Mouse (Mus musculus) lung, adult 18-20 months (tissue): ENCODE results near the gene Cebpg.

ENCODE experiments used
- DNase-seq, 2 experiments: peaks; one replicate each; pipeline ENCODE4 v3.0.0; 2022; ENCODE audit warnings: mixed read lengths in 2 of 2

Gene Cebpg

DNA sequence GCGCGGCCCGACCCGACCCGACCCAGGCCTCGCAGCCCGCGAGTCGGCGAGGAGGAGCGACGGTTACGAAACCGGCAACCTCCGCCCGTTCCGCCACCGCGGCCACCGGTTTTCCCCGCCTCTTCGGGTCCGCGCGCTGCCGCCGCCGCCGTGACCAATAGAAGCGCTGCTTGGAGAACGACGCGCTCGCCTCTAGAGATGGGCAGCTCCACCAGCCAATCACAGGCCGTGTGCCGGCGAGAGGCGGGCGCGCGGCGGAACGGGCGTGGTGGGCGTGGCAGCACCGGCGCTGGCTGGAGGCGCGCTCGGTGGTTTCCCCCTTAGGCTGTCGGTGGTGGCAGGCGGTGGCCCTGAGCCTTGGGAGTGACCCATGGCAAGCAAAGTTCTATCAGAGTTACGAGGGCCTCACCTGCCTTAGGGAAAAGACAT is at the start of gene Cebpg:
Gene Cebpg (minus strand): TSS at position 138 of the 429 bp plus-strand sequence.
- peak; percentile 97 to 98 for DNase-seq

DNA sequence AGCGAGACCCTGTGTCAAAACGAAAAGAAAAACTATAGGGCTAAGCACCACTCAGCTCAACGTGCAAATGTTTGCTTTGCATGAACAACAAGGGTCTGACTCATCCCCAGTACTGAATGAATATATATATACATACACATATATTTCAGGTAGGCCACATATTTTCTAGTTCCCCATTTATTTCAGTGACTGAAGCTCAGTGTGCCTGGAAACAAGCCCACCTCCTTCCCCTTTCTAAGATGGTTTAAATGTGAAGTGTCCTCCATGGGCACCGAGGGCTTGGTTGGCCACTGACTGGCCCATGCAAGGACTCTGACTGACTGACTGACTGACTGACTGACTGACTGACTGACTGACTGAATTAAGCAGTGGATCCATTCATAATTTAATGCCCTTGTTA is 43.2 kb upstream of the Cebpg start:
- no peak for DNase-seq

DNA sequence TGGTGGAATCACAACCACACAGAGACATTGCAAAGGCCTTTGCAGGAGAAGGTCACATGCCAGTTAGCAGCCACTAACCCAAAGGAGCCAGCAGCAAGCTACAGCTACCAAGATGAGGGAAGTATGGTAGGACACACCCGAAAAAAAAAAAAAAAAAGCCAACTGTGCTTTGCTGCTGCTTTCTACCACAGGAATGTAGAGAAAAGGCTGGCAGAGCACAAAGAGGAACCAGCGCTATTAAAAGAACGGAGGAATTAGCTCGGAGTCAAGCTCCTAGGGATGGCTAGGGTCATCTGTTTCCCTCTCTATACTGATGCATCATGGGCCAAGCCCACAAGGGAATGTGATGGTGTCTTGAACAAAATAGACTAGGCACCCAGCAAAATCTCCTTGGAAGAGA is 42.4 kb upstream of the Cebpg start:
- DNase-seq = no peak

DNA sequence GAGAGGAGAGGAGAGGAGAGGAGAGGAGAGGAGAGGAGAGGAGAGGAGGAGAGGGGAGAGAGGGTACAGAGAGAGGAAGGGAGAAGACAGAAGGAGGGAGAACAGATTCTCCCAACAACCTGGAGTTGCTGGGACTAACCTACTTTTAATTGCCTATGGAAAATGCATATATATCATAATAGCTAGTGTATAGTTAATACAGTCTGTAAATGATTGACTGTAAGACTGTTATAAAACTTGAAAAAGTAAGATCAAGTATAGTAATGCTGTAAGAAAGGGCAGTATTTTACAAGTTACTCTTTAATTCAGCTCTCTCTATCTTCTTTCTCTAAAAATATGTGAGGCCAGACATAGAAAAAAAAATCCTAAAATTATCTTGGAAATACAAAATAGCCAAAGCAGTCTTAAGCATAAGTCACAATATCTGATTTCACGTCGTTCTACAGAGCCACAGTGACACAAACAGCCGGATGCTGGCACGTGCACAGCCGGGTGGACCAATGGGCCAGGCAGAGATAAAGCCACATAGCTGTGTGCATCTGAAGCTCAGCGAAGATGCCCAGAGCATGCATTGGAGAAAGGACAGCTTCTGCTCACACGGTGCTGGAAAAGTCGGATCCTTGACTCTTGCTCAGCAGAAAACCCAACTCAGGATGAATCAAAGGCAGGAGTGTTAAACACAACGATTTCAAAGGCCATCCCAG is 38.8 kb upstream of the Cebpg start:
- DNase-seq = no peak

DNA sequence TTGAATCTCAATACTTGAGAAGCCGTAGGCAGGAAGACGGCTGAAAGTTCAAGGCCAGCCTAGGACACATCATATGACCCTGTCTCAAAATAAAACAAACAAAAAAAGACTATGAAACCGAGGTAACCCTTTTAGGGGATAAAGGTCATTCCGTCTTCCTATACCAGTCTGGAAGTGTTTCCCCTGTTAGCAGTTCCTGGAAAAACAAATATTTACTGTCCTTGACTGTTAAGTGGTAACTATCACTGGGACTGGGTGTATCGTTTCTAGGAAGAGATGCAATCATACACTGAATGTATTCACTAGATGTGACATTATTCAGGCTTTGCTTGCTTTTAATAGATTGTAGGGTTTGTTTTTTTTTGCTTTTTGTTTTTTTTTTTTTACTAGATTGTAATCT is 34.2 kb upstream of the Cebpg start:
- no peak for DNase-seq

DNA sequence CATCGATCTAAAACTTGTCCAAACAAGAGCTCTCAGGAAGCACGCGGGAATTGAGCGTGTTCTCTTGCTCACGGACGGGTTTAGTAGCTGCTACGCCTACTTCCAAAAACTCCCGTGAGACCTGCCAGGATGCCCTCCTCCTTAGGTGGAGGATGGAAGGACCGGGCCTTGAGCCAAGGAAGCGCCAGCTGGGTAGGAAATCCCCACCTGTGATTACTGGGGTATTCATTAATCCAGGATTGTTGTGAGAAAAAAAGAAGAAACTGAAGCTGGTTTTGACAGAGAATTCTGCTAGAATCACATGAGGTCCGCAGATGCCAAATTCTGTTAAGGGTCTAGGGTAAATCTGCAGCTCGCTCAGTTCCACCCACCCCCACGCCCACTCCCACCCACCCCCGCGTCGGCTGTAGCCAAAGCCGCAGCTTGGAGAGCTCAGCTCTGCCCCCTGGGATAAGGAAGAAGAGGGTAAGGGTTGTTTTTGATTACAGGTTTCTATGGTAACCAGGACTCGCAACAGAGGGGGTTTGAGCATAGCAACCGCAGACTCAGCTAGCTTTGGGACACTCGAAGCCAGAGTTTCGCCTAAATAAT is 30.0 kb upstream of the Cebpg start:
- DNase-seq = peak; percentile 35 to 55

DNA sequence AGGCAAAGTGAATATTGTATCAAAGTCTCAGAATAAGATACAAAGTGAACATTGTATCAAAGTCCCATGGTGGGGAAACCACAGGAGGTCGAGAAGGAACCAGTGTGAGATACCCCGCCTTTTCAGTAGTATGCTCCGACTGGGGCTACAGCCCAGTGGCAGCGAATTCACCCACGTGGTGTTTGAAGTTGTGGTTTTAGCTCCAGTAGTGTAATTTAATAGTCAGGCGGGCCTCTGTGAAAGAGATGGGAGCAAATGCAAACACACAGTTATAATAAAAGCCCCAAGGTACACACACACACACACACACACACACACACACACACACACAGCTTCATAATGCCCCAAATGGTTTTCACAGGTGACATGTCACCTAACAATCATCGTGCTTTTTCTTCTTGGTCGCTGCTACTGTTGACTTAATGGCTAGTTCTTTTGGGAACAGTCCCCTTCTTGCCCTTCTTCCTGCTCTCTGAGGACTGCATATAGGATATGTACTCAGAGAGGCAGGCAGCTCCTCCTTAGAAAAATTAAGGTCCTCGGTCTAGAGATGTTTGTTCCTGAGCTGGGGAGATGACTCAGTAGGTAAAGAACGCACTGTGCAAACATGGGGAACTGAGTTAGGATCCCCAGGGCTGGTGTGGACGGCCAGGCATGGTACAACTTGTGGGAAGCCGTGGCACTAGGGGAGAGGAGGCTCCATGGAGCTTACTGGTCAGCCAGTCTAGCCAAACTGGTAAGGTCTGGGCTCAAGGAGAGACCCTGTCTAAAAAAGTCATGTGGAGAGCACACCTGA is 28.4 kb upstream of the Cebpg start:
- peak; percentile 38 to 65 for DNase-seq

GRCm38 (mm10) chr7:35081406-35082104 is 25.2 kb upstream of the Cebpg start:
- DNase-seq = no peak

DNA sequence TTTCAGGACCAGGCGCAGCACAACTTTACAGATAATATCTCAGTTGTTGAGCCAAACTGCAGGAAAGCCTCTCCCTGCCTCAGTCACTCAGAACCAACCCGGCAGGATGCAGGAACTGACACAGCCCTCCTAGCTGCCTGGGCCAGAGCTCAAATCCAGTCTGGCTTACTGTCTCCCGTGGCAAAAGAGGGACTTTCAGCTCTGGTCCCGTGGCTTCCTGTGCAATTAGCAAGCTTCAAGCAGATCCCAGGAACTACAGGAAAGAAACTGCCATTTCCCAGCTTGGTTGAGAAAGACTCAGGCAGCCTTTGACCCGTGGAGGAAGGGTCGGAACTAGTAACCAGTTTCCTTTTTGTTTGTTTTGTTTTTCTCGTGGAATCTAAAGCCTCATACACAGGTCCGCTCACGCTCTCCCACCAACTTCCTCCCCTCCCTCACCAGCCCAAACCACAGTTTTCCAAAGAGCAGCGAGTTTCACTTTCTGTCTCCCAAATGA is 24.5 kb upstream of the Cebpg start:
- DNase-seq = peak; percentile 64 to 76

DNA sequence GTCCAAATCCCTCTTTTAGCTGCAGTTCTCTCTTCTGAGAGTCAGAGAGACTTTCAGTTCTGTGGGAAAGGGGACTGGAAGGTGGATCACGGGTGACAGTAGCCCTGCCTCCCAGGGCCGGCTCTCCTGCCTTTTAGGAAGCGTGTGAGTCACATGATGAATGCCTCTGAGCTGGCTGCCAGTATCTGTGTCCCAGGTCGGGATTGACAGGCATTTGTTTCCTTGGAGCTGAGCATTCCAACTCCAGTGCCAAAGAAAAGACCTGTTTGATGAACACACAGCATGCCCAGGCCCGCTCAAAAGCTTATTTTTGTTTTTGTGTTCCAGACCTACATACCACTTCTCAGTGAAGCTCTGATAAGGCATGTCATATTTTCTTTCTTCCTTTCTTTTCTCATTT is 20.3 kb upstream of the Cebpg start:
- DNase-seq = peak; percentile 39 to 51

DNA sequence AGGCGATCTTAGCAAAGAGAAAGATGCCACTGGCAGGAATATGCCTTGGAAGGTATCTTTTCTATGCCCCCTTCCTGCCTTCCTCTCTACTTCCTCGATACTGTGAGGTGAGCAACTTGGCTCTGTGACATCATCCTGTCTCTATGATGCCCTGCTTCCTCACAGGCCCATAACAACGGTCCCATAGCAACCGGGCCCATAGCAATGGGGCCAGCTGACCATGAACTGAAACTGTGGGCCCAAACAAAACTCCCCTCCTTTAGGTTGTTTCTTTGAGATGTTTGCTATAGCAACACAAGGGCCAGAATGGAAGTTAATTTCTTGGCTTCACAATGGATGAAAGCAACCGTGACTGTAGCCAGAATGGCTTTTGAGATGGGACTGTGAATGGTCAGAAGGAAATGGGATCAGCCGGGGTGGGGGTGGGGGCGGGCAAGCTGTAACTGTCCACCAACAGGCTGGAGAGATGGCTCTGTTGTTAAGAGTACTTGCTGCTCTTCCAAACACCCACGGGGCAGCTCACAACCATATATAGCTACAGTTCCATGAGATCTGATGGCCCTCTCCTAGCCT is 10.4 kb upstream of the Cebpg start:
- DNase-seq = no peak

- no peak for DNase-seq
Measured at GRCm38 (mm10) chr7:35065958-35066357, 9.6 kb upstream of the Cebpg start.

- DNase-seq = peak; percentile 78 to 79
Measured at GRCm38 (mm10) chr7:35064286-35065258, 8.2 kb upstream of the Cebpg start.

GRCm38 (mm10) chr7:35059467-35059866 is 3.1 kb upstream of the Cebpg start:
- no peak for DNase-seq

- DNase-seq = peak in 1 of 2 experiments; percentile 46
Measured at GRCm38 (mm10) chr7:35058329-35058728, 2.0 kb upstream of the Cebpg start.

DNA sequence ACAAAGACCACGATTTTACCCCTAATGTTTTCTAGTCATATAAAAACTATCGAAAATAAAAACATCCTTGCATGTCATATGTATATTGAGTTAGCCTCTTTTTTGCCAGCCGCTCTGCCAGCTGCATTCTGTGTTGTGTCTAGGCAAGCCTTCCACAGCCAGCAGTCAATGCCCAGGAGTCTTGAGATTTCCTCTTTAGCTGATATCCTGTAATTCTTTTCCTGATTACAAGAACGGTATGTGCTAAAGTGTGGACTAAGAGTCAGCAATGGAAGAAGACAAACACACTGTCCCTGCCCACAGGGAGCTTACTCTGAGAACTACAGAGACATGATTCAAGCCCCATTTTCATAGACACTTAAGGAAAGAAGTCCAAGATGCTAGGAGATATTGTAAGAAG is 1.2 kb upstream of the Cebpg start:
- no peak for DNase-seq

DNA sequence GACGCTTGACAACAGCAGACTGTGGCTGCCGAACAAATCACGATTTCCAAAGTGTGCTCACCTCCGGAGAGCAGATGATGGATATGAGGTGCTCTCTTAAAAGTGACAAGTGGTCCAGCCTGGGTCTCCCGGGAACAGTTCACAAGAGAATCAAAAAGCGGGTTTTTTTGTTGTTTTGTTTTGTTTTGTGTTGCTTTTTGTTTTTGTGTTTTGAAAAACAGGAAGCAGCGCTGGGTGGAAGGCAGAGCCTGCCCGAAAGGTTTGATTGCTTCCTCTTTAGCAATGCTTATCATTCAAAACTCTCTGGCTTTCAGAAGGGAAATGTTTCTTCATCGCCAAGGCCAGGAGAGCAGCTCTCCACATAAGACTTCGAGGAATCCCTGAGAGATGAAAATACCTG is 626 bp upstream of the Cebpg start:
- peak in 1 of 2 experiments; percentile 47 for DNase-seq

- peak; percentile 63 to 64 for DNase-seq
Measured at GRCm38 (mm10) chr7:35055619-35056435, 546 bp downstream of the Cebpg start.

DNA sequence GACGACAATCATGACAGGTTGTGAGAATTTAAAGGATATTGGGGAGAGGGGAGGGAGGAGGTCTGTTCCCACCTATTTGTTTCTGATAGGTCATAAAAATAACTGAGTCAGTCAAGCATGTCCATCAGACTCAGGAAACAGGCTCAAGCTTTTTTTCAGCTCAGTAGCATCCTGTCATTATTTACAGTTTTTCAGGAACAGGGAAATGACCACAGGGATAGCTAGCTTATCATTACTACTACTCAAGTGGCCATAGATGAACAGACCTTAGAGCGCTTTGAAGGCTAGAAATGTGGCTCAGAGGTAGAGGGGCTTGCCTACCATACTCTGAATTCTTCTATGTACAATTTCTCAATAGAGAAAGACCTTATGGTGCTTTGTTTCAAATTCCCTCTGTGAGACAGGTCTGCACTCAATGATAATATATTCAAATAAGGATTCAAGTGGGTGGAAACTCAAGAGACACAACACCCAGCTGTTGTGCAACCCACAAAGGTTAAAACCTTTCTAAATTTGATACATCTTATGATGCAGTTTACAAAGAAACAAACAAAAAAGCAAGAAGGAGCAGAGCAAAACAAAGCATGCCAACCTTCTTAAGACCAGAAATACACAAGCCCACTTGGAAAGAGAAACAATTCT is 1.3 kb downstream of the Cebpg start:
- DNase-seq = no peak

DNA sequence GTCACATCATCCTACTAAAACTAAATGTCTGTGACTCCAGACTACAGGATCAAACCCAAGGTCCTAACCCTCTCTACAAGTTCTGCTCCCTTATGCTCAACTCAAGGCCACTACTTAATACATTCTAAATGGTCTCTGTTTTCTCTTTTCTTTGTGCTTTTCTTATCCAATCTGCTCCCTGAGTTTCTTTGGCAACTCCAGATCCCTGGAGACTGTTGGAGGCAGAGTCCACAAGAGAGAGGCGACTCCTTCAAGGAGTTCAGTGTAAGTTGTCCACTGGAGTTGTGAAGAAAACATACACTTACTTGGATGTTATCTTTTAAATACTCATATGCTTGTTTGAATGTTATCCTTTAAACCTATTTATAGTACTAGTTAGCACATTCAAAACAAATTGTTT is 2.1 kb downstream of the Cebpg start:
- no peak for DNase-seq
